ENCODE assay signal across 8 mouse cellular contexts in genomic region chr13:31800581-31801576, GRCm38 (mm10). TPM values are rescaled to one million over a fixed set of nuclear protein-coding genes. Genes with fewer than 3 reads are reported as not detected.
A peak's percentile ranks its signal among the peaks of the same experiment; 100 is the strongest.
DNase-seq lines count a peak whose midpoint lies in the region; ATAC-seq and TF ChIP-seq lines count a peak whose summit lies in the region.

No protein-coding gene starts in this region.

- no peaks in the 10 kb centered on the region for H3K36me3 ChIP-seq in hindbrain, embryonic 15.5 days

- peak; percentile 66 for DNase-seq in R1 (ENCODE audit: low read depth, low spot score)
- DNase-seq in cerebellum, postnatal 36 days: peak; percentile 82
- DNase-seq in gastrocnemius, adult 2 months: peak; percentile 91
- peak; percentile 78 to 83 for DNase-seq in layer of hippocampus, postnatal 36 days
- peak; percentile 89 for DNase-seq in lung, postnatal 36 days
- DNase-seq in retina, postnatal 7 days (ENCODE audit: low read depth, low spot score): peak; percentile 63
- DNase-seq in urinary bladder, postnatal 10 days (ENCODE audit: low spot score): peak; percentile 71

- peak overlapping the region; percentile 69 for H3K4me3 ChIP-seq in gastrocnemius, adult 2 months
- H3K4me3 ChIP-seq in hindbrain, embryonic 15.5 days: peak overlapping the region; percentile 29

- intact Hi-C loops in gastrocnemius, adult 2 months (cut with DNase I): loop anchor here (1.0 to 5.0 kb wide), 7 partner anchors 155 to 880 kb away; no protein-coding TSS in a partner anchor

- peaks cover 19% of the 10 kb centered on the region for H3K4me1 ChIP-seq in hindbrain, embryonic 15.5 days (replicated peaks)

- no peak overlapping the region for H3K27ac ChIP-seq in gastrocnemius, adult 2 months
- no peak overlapping the region for H3K27ac ChIP-seq in hindbrain, embryonic 15.5 days (replicated peaks)

- peak overlapping the region; percentile 54 for H3K4me2 ChIP-seq in hindbrain, embryonic 15.5 days

- no peak overlapping the region for H3K9ac ChIP-seq in hindbrain, embryonic 15.5 days

- peaks cover 71% of the 10 kb centered on the region for H3K27me3 ChIP-seq in hindbrain, embryonic 15.5 days

- 2% methylated on average over 42 of the region's 43 CpGs for WGBS in hindbrain, embryonic 15.5 days

- peak; percentile 87 for ATAC-seq in hindbrain, embryonic 15.5 days (ENCODE audit: low FRiP score, low read depth)

- H3K9me3 ChIP-seq in hindbrain, embryonic 15.5 days: no peaks in the 10 kb centered on the region

- TF ChIP-seq CTCF in gastrocnemius, adult 2 months (IDR thresholded peaks at IDR 0.05): peak; percentile 87

RNA-seq across cellular contexts. Expression of gene Foxc1, which starts 5.6 kb away (rescaled TPM):
- under 1 TPM; 0.73 to 0.74 TPM for total RNA-seq in gastrocnemius, adult 2 months (2021)
- 1.4 and 2.0 TPM in 2 replicates for polyA plus RNA-seq in hindbrain, embryonic 15.5 days (2015; fragmentation: Nextera tagmentation; extraction: Ambion mirVana)
- 1 to 10 TPM; 3.3 to 4.6 TPM for total RNA-seq in layer of hippocampus, postnatal 36 days (2021)
